ENCODE assay signal across 24 mouse cellular contexts in the genomic region with DNA sequence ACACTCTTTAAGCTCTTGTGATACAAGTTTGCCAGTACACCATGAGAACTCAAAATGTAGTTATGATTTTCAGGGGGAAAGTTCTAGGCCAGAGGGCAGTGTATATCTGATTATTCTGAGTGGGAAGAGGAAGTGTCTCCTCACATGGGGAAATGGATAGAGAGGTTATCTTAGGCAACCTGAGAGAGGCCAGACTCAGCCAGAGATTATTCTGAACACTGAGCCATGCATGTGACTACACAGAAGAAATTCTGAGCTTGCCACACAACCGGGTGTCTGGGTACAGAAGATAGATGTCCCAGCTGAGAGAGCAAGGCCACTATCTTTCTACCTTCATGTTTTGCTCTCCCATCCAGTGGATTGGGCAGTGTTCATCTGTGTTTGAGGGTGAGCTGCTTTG.
DNase-seq lines count a peak whose midpoint lies in the region; ATAC-seq and TF ChIP-seq lines count a peak whose summit lies in the region.
"Had no signal": no experiment of that assay in that cellular context is flagged by ENCODE, and none has a peak within 500 bp of the region (broad histone marks: within the 10 kb centered on the region; RNA-seq: fewer than 3 reads in every experiment).

No protein-coding gene starts in this region.

- H3K4me1 ChIP-seq in liver, embryonic 14.5 days (replicated peaks; ENCODE audit: control insufficient read depth in 2 of 2, insufficient read depth in 2 of 2, low read length in 1 of 2): peaks cover 0 to 7% of the 10 kb centered on the region in 2 experiments; a peak in 1 of 4 replicates

- no peak for DNase-seq in liver, embryonic 14.5 days (ENCODE audit: low read depth in 3 of 3, low spot score in 3 of 3)
- DNase-seq in gastrocnemius, adult 2 months: no peak
- no peak for DNase-seq in layer of hippocampus, postnatal 14 days (ENCODE audit: low spot score in 2 of 2)
- no peak for DNase-seq in heart, postnatal 25 days (ENCODE audit: low spot score)
- DNase-seq: adrenal gland, adult 8-10 months; adrenal gland, postnatal 36 days; B cell, adult 2 months; cerebellum, adult 11 months; cerebellum, adult 9-10 months; cerebellum, postnatal 25 days; gastrocnemius, postnatal 36 days; heart, adult 18-20 months; heart, postnatal 14 days had no signal

- H3K4me3 ChIP-seq in liver, embryonic 14.5 days (ENCODE audit: insufficient read depth in 1 of 2, low read depth in 2 of 2, low read length in 2 of 2): no peak overlapping the region
- no peak overlapping the region for H3K4me3 ChIP-seq in gastrocnemius, adult 2 months
- H3K4me3 ChIP-seq: embryonic facial prominence, embryonic 10.5 days; heart, embryonic 15.5 days; hindbrain, embryonic 15.5 days had no signal

- H3K36me3 ChIP-seq in liver, embryonic 14.5 days (replicated peaks; ENCODE audit: control insufficient read depth, insufficient read depth, low read depth): no peaks in the 10 kb centered on the region
- H3K36me3 ChIP-seq: embryonic facial prominence, embryonic 10.5 days; G1E; heart, embryonic 15.5 days; hindbrain, embryonic 15.5 days had no signal

- no peak for TF ChIP-seq CTCF in liver, embryonic 14.5 days (IDR thresholded peaks at IDR 0.05; ENCODE audit: low read depth)
- TF ChIP-seq CTCF in gastrocnemius, adult 2 months (IDR thresholded peaks at IDR 0.05): no peak

- ATAC-seq in common myeloid progenitor, adult 5-6 weeks (replicated peaks; ENCODE audit: low read depth, poor library complexity, severe bottlenecking): peak; percentile 77
- peak; percentile 12 to 36; a peak in 1 of 4 replicates for ATAC-seq in hematopoietic stem cell, adult 5-6 weeks (replicated peaks in 1 of 2; ENCODE audit: insufficient read depth in 1 of 2, low FRiP score in 2 of 2, low TSS enrichment in 1 of 2, low read depth in 1 of 2, poor library complexity in 2 of 2, severe bottlenecking in 2 of 2)
- ATAC-seq in liver, embryonic 14.5 days (ENCODE audit: insufficient read depth): peak; percentile 35; the same call in 1 of the 2 replicates
- ATAC-seq in megakaryocyte, adult 5-6 weeks (ENCODE audit: poor library complexity, severe bottlenecking): peak; percentile 75
- ATAC-seq in cerebellum, adult (ENCODE audit: insufficient number of reproducible peaks, low FRiP score, low TSS enrichment): no peak
- ATAC-seq: CD4-positive, CD25-positive, alpha-beta regulatory T cell, adult 4 months; forebrain, embryonic 14.5 days had no signal

- H3K27me3 ChIP-seq in liver, embryonic 14.5 days (ENCODE audit: control insufficient read depth, insufficient read depth, low read length): no peaks in the 10 kb centered on the region
- H3K27me3 ChIP-seq: heart, embryonic 15.5 days; hindbrain, embryonic 15.5 days had no signal

- H3K9ac ChIP-seq in liver, embryonic 14.5 days (replicated peaks): no peak overlapping the region
- H3K9ac ChIP-seq: heart, embryonic 15.5 days; hindbrain, embryonic 15.5 days had no signal

- WGBS in liver, embryonic 14.5 days (ENCODE audit: insufficient replicate concordance): 3% methylated on average over 1 of the region's 1 CpGs

- H3K27ac ChIP-seq in liver, embryonic 14.5 days: no peak overlapping the region
- H3K27ac ChIP-seq in gastrocnemius, adult 2 months: no peak overlapping the region
- H3K27ac ChIP-seq: embryonic facial prominence, embryonic 10.5 days; heart, embryonic 15.5 days; hindbrain, embryonic 15.5 days had no signal

- intact Hi-C loops in gastrocnemius, adult 2 months (cut with DNase I): no loop called here
- intact Hi-C loops in heart, postnatal 25 days (cut with DNase I): no loop called here

- H3K9me3 ChIP-seq in liver, embryonic 14.5 days (ENCODE audit: control insufficient read depth, low read length): no peaks in the 10 kb centered on the region
- H3K9me3 ChIP-seq: embryonic facial prominence, embryonic 10.5 days; heart, embryonic 15.5 days; hindbrain, embryonic 15.5 days had no signal

- no peak overlapping the region for H3K4me2 ChIP-seq in liver, embryonic 14.5 days (ENCODE audit: low read depth)
- H3K4me2 ChIP-seq: heart, embryonic 11.5 days; heart, embryonic 15.5 days; hindbrain, embryonic 15.5 days had no signal

- TF ChIP-seq EP300 in liver, embryonic 14.5 days (IDR thresholded peaks at IDR 0.05; ENCODE audit: low read depth): no peak
